Mouse (Mus musculus): ENCODE data around the gene Olfr196. TPM values are rescaled to one million over a fixed set of nuclear protein-coding genes. Genes with fewer than 3 reads are reported as not detected.
"Not testable (repeated sequence)": the region's sequence is repeated elsewhere in the genome, so short reads cannot be mapped to it uniquely, and the experiment has no call there.

Gene Olfr196
- polyA plus RNA-seq (2016; fragmentation: Nextera tagmentation; extraction: Ambion mirVana) = not detected in 2 replicates

DNA sequence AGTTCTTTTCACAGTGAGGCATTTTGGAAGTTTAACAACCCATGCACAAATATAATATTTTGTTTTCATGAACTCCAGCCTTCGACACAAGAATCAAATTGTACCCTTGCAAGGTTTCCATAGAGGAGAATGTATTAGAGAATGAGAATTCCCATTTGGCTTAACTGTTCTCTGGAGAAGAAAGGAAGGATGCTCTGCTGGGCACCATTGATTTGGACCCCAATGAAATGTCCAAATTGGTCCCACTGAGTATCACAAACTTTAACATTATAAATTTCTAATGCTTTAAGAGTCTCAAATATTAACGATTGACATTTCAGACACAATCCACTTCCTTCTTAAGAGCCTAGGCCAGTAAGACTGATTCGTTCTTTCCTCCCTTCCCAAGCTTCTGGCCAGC lies at the start of gene Olfr196:
Olfr196 (minus strand) TSS at position 101 of the 400 bp plus-strand sequence.
- no peaks in the 10 kb centered on the region for H3K4me1 ChIP-seq
- no peak within 1 kb of the TSS for H3K9ac ChIP-seq
- H3K27me3 ChIP-seq = no peaks in the 10 kb centered on the region
- H3K4me2 ChIP-seq (replicated peaks) = no peak within 1 kb of the TSS
- H3K4me3 ChIP-seq = no peak within 1 kb of the TSS
- H3K36me3 ChIP-seq = no peaks in the 10 kb centered on the region
- no peak for ATAC-seq (ENCODE audit: insufficient number of reproducible peaks, insufficient read depth, low FRiP score, low TSS enrichment)
- no peak within 1 kb of the TSS for H3K27ac ChIP-seq
- WGBS = 78% methylated on average over 3 of the region's 3 CpGs
- no peaks in the 10 kb centered on the region for H3K9me3 ChIP-seq

DNA sequence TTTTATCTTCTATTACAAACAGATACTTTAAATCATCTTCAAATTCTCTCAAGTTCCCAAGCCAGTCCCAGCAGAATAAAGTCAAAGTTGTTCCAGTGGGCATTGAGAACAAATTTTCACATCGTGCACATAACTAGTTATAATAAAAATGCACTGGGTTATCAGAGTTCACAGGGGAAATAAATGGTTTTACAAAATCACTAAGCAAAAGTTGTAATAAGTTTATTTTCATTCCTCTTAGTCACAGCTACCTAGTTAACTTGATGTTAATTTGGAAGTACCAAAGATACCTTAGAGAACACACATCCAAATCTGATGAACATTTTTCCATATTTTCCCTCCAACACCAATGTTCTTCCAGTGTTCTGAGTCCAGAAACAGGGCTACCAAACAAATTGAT lies 49.4 kb upstream of the Olfr196 start, which contains the start of gene Olfr199:
Olfr199 (minus strand) TSS at position 101 of the 400 bp plus-strand sequence.
- H3K9ac ChIP-seq; H3K4me1 ChIP-seq; H3K4me2 ChIP-seq (replicated peaks); H3K9me3 ChIP-seq; H3K36me3 ChIP-seq; ATAC-seq (ENCODE audit: insufficient number of reproducible peaks, insufficient read depth, low FRiP score, low TSS enrichment); H3K4me3 ChIP-seq; H3K27ac ChIP-seq; H3K27me3 ChIP-seq: not testable (repeated sequence)
- 77% methylated on average over 1 of the region's 1 CpGs for WGBS

DNA sequence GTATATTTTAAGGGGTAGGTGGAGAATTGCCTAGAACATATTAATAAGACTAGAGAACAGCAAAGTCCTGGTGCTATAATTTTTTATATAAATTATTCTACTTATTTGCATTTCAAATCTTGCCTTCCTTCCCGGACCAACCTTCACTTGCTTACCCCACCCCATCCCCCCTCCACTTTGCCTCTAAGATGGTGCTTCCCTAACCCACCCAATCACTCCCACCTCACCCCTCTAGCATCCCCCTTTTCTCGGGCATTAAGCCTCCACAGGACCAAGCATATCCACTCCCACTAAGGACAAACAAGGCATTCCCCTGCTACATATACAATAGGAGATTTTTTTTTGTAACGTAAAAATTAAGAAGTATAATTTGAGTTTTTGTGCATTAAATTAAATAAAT lies 47.6 kb upstream of the Olfr196 start:
- H3K36me3 ChIP-seq; H3K27ac ChIP-seq; H3K9ac ChIP-seq; H3K9me3 ChIP-seq; H3K4me3 ChIP-seq; ATAC-seq (ENCODE audit: insufficient number of reproducible peaks, insufficient read depth, low FRiP score, low TSS enrichment); H3K27me3 ChIP-seq; H3K4me1 ChIP-seq; H3K4me2 ChIP-seq (replicated peaks): not testable (repeated sequence)
- 72% methylated on average over 3 of the region's 3 CpGs for WGBS

GRCm38 (mm10) chr16:59203433-59203832 lies 33.2 kb upstream of the Olfr196 start, which contains the start of gene Olfr198:
Olfr198 (minus strand) TSS chr16:59203533.
- not testable (repeated sequence) for H3K4me3 ChIP-seq; H3K36me3 ChIP-seq; ATAC-seq (ENCODE audit: insufficient number of reproducible peaks, insufficient read depth, low FRiP score, low TSS enrichment); H3K4me2 ChIP-seq (replicated peaks); H3K9ac ChIP-seq; H3K27me3 ChIP-seq; H3K4me1 ChIP-seq; H3K27ac ChIP-seq; H3K9me3 ChIP-seq
- WGBS = 55% methylated on average over 1 of the region's 1 CpGs

DNA sequence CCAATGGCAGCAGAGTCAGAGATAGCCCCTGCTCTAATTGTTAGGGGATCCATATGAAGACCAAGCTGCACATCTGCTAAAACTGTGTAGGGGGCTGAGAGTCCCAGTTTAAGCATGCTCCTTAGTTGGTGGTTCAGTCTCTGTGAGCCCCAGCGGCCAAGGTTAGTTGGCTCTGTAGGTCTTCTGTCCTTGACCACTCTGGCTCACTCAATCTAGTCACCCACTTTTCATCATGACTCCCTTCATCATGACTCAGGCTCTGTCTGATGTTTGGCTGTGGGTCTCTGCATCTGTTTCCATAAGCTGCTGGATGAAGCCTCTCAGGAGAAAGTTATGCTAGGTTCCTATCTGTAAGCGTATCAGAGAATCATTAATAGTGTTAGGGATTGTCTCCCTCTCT lies 18.3 kb downstream of the Olfr196 start:
- Histone ChIP-seq H3K27ac (no peak overlapping the region), H3K27me3 (no peaks in the 10 kb centered on the region), H3K4me2 (replicated peaks) (no peak overlapping the region), H3K36me3 (no peaks in the 10 kb centered on the region), H3K9ac (no peak overlapping the region), H3K4me1 (no peaks in the 10 kb centered on the region), H3K4me3 (no peak overlapping the region), H3K9me3 (no peaks in the 10 kb centered on the region)
- no peak for ATAC-seq (ENCODE audit: insufficient number of reproducible peaks, insufficient read depth, low FRiP score, low TSS enrichment)
- WGBS = 80% methylated on average over 2 of the region's 2 CpGs

DNA sequence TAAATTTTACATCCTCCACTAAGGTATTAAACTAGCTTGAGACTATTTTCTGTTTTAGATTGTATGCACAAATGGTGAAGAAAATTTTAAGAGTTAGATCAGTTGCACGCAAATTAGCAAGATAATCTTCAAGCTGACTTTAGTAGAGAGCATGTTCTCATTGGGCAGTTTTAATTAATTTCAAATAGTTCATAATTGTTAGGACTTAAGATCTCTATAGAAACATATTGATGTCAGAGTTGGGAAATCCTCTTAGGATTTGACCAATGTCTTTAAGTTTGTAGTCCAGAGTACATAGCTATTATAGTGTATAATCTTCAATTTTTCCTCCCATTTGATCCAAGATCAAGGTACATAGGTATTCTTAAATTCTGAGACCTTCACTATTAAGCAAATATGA lies 23.5 kb downstream of the Olfr196 start, which contains the start of gene Olfr195:
Olfr195 (plus strand) TSS at position 301 of the 400 bp plus-strand sequence.
- H3K9me3 ChIP-seq = no peaks in the 10 kb centered on the region; the same call in 1 of the 2 replicates
- no peaks in the 10 kb centered on the region for H3K36me3 ChIP-seq
- no peak within 1 kb of the TSS for H3K4me2 ChIP-seq (replicated peaks)
- H3K27ac ChIP-seq = no peak within 1 kb of the TSS
- 89% methylated on average over 1 of the region's 1 CpGs for WGBS
- H3K9ac ChIP-seq = no peak within 1 kb of the TSS
- no peaks in the 10 kb centered on the region for H3K27me3 ChIP-seq
- no peaks in the 10 kb centered on the region for H3K4me1 ChIP-seq
- H3K4me3 ChIP-seq = no peak within 1 kb of the TSS
- ATAC-seq (ENCODE audit: insufficient number of reproducible peaks, insufficient read depth, low FRiP score, low TSS enrichment) = no peak

DNA sequence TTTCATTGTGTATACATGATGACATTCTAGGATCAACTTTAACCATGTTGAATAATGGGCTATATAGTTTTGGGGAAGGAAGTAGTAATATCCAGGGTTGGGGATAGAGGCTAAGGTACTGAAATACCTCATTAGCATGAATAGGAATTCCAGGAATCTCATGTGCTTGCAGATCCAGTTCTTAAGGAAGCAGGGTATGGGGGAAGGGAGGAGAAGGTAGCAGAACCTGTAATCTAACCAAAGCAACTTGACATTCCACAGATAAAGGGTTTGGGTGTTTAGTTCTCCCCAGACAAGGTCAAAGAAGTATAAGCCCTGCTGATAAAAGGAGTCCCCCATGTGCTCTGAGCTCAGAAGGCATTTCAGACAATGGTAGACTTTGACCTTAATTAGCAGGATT lies 29.1 kb downstream of the Olfr196 start:
- no peaks in the 10 kb centered on the region for H3K27me3 ChIP-seq
- ATAC-seq (ENCODE audit: insufficient number of reproducible peaks, insufficient read depth, low FRiP score, low TSS enrichment) = no peak
- H3K4me3 ChIP-seq = no peak overlapping the region
- no peak overlapping the region for H3K27ac ChIP-seq
- H3K4me1 ChIP-seq = no peaks in the 10 kb centered on the region
- no peaks in the 10 kb centered on the region; the same call in 1 of the 2 replicates for H3K9me3 ChIP-seq
- no peaks in the 10 kb centered on the region for H3K36me3 ChIP-seq
- no peak overlapping the region for H3K4me2 ChIP-seq (replicated peaks)
- no peak overlapping the region for H3K9ac ChIP-seq

DNA sequence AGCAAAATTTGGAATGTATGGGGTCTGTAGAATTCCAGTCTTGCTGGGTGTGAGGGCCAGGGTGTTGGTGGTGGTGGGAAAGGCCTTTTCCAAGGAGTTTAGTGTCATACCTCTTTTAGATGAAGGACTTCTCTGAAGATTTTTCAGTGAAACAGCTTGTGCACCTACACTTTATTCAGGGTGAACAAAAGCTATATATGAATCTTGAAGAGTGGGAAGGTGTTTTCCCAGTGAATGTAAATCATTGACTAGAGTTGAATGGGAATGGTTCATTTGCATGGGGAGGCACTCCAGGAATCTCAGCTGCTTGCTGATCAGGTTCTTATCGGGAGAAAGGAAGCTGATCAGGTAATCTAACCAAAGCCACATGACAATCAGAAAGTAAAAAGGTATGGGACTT lies 39.5 kb downstream of the Olfr196 start:
- no peak overlapping the region for H3K27ac ChIP-seq
- no peaks in the 10 kb centered on the region for H3K27me3 ChIP-seq
- H3K4me3 ChIP-seq = no peak overlapping the region
- no peak for ATAC-seq (ENCODE audit: insufficient number of reproducible peaks, insufficient read depth, low FRiP score, low TSS enrichment)
- WGBS = 77% methylated on average over 1 of the region's 1 CpGs
- H3K4me2 ChIP-seq (replicated peaks) = no peak overlapping the region
- H3K9ac ChIP-seq = no peak overlapping the region
- no peaks in the 10 kb centered on the region for H3K36me3 ChIP-seq
- no peaks in the 10 kb centered on the region for H3K9me3 ChIP-seq
- H3K4me1 ChIP-seq = no peaks in the 10 kb centered on the region

DNA sequence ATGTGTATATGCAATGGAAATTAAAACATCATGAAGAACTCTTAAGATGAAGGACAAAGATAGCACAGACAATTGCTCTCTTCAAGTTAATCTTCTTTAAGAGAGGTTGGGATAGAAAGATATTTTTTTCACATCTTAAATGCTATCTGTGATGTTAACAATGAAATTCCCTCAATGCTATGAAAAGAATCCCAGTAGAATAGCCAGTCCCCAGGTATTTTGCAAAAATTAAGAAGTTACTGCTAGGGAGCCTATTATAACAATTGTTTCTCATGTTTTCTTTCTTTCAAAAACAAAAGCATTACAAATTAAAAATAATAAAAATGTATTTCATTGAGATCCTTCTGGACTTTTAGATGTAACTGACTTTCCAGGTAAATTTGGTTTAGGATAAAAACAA lies 49.3 kb downstream of the Olfr196 start, which contains the start of gene Olfr194:
Olfr194 (minus strand) TSS at position 101 of the 400 bp plus-strand sequence.
- H3K27ac ChIP-seq = no peak within 1 kb of the TSS
- no peaks in the 10 kb centered on the region for H3K36me3 ChIP-seq
- no peak within 1 kb of the TSS for H3K9ac ChIP-seq
- H3K9me3 ChIP-seq = no peaks in the 10 kb centered on the region
- no peak within 1 kb of the TSS for H3K4me2 ChIP-seq (replicated peaks)
- H3K27me3 ChIP-seq = no peaks in the 10 kb centered on the region
- H3K4me1 ChIP-seq = no peaks in the 10 kb centered on the region
- no peak for ATAC-seq (ENCODE audit: insufficient number of reproducible peaks, insufficient read depth, low FRiP score, low TSS enrichment)
- no peak within 1 kb of the TSS for H3K4me3 ChIP-seq

Other genes with a start within 250 kb of the Olfr196 start
- not detected in 2 replicates for gene Olfr181, start 241.7 kb downstream of the Olfr196 start, polyA plus RNA-seq (2016; fragmentation: Nextera tagmentation; extraction: Ambion mirVana)
- not detected in 2 replicates for gene Olfr180, start 241.1 kb downstream of the Olfr196 start, polyA plus RNA-seq (2016; fragmentation: Nextera tagmentation; extraction: Ambion mirVana)
- not detected in 2 replicates for gene Olfr183, start 175.1 kb downstream of the Olfr196 start, polyA plus RNA-seq (2016; fragmentation: Nextera tagmentation; extraction: Ambion mirVana)
- gene Olfr186, start 140.2 kb downstream of the Olfr196 start, polyA plus RNA-seq (2016; fragmentation: Nextera tagmentation; extraction: Ambion mirVana) = not detected in 2 replicates
- gene Olfr187, start 130.7 kb downstream of the Olfr196 start, polyA plus RNA-seq (2016; fragmentation: Nextera tagmentation; extraction: Ambion mirVana) = not detected in 2 replicates
- gene Olfr190, start 92.4 kb downstream of the Olfr196 start, polyA plus RNA-seq (2016; fragmentation: Nextera tagmentation; extraction: Ambion mirVana) = not detected in 2 replicates
- not detected in 2 replicates for gene Olfr191, start 80.6 kb downstream of the Olfr196 start, polyA plus RNA-seq (2016; fragmentation: Nextera tagmentation; extraction: Ambion mirVana)
- gene Olfr193, start 58.6 kb downstream of the Olfr196 start, polyA plus RNA-seq (2016; fragmentation: Nextera tagmentation; extraction: Ambion mirVana) = not detected in 2 replicates
- not detected in 2 replicates for gene Olfr194, start 49.4 kb downstream of the Olfr196 start, polyA plus RNA-seq (2016; fragmentation: Nextera tagmentation; extraction: Ambion mirVana)
- not detected in 2 replicates for gene Olfr195, start 23.4 kb downstream of the Olfr196 start, polyA plus RNA-seq (2016; fragmentation: Nextera tagmentation; extraction: Ambion mirVana)
- not detected in 2 replicates for gene Olfr198, start 33.1 kb upstream of the Olfr196 start, polyA plus RNA-seq (2016; fragmentation: Nextera tagmentation; extraction: Ambion mirVana)
- gene Olfr199, start 49.3 kb upstream of the Olfr196 start, polyA plus RNA-seq (2016; fragmentation: Nextera tagmentation; extraction: Ambion mirVana) = not detected in 2 replicates
- gene Olfr201, start 102.2 kb upstream of the Olfr196 start, polyA plus RNA-seq (2016; fragmentation: Nextera tagmentation; extraction: Ambion mirVana) = not detected in 2 replicates
- gene Olfr202, start 116.3 kb upstream of the Olfr196 start, polyA plus RNA-seq (2016; fragmentation: Nextera tagmentation; extraction: Ambion mirVana) = not detected in 2 replicates
- not detected in 2 replicates for gene Olfr203, start 128.4 kb upstream of the Olfr196 start, polyA plus RNA-seq (2016; fragmentation: Nextera tagmentation; extraction: Ambion mirVana)
- not detected in 2 replicates for gene Olfr204, start 147.8 kb upstream of the Olfr196 start, polyA plus RNA-seq (2016; fragmentation: Nextera tagmentation; extraction: Ambion mirVana)
- not detected in 2 replicates for gene Olfr205, start 160.7 kb upstream of the Olfr196 start, polyA plus RNA-seq (2016; fragmentation: Nextera tagmentation; extraction: Ambion mirVana)
- gene Olfr206, start 178.8 kb upstream of the Olfr196 start, polyA plus RNA-seq (2016; fragmentation: Nextera tagmentation; extraction: Ambion mirVana) = not detected in 2 replicates
- not detected in 2 replicates for gene Olfr209, start 193.5 kb upstream of the Olfr196 start, polyA plus RNA-seq (2016; fragmentation: Nextera tagmentation; extraction: Ambion mirVana)
- 0.12 TPM in 1 of 2 replicates, not detected in the other for gene Gabrr3, start 236.9 kb upstream of the Olfr196 start, polyA plus RNA-seq (2016; fragmentation: Nextera tagmentation; extraction: Ambion mirVana)